Mouse (Mus musculus) heart, embryonic 10.5 days (tissue): ENCODE results near the gene Scfd2. TPM values are rescaled to one million over a fixed set of nuclear protein-coding genes. Genes with fewer than 3 reads are reported as not detected.
A peak's percentile ranks its signal among the peaks of the same experiment; 100 is the strongest.

ENCODE experiments used
- DNase-seq: peaks from one replicate; pipeline ENCODE4 v3.0.0-alpha.2; 2017; ENCODE audit warnings: low spot score
- H3K27ac ChIP-seq: fragments of 300-500 bp; sonication (generic); 2 replicates; pipeline ENCODE4 v1.5.1; 2016; ENCODE audit warnings: mild to moderate bottlenecking
- H3K27me3 ChIP-seq: fragments of 300-500 bp; sonication (generic); 2 replicates; pipeline ENCODE4 v1.6.1; 2016; ENCODE audit warnings: mild to moderate bottlenecking; ENCODE audit not compliant: poor library complexity, insufficient read depth, severe bottlenecking
- H3K36me3 ChIP-seq: fragments of 300-500 bp; sonication (generic); 2 replicates; pipeline ENCODE4 v1.6.1; 2016; ENCODE audit warnings: mild to moderate bottlenecking, moderate library complexity
- H3K4me1 ChIP-seq: fragments of 300-500 bp; sonication (generic); 2 replicates; pipeline ENCODE4 v1.6.1; 2016; ENCODE audit warnings: mild to moderate bottlenecking
- H3K4me3 ChIP-seq: fragments of 300-500 bp; sonication (generic); 2 replicates; pipeline ENCODE4 v1.5.1; 2016; ENCODE audit warnings: mild to moderate bottlenecking, moderate library complexity
- H3K9me3 ChIP-seq: fragments of 300-500 bp; sonication (generic); 2 replicates; pipeline ENCODE4 v1.6.1; 2016; ENCODE audit warnings: mild to moderate bottlenecking, moderate library complexity
- WGBS: fragments of 180-500 bp; shearing (Covaris S2); methylation state at CpG from one replicate; pipeline ENCODE4 v1.1.7; 2016; 5-methylcytosine and 5-hydroxymethylcytosine counted together
- polyA plus RNA-seq: library from polyadenylated mRNA; unstranded; fragments of >200 nt; fragmentation: Nextera tagmentation; extraction: Ambion mirVana; gene quantifications from 2 replicates; pipeline ENCODE4 v1.2.1, GENCODE M21; 2016

Scfd2 gene
- polyA plus RNA-seq, 1 experiment from 2014 or later = 17.3 TPM

GRCm38 (mm10) chr5:74194841-74195613, 336.5 kb downstream of the Scfd2 start, which contains the start of gene Rasl11b:
TSS of gene Rasl11b (plus strand) at chr5:74195286.
- DNase-seq = peak; percentile 96
- under 1% methylated on average over 80 of the region's 82 CpGs for WGBS
- Histone ChIP-seq H3K36me3 (peaks cover 32% of the 10 kb centered on the region), H3K27ac (peak within 1 kb of the TSS; percentile 97), H3K9me3 (no peaks in the 10 kb centered on the region), H3K27me3 (0 out of 2 replicates have a peak, but pooled peaks cover 5% of the 10 kb centered on the region), H3K4me3 (peak within 1 kb of the TSS; percentile 96), H3K4me1 (peaks cover 65% of the 10 kb centered on the region)

- no peak for DNase-seq
- Histone ChIP-seq H3K4me1 (peaks cover 65% of the 10 kb centered on the region), H3K36me3 (peaks cover 24% of the 10 kb centered on the region), H3K4me3 (peak overlapping the region; percentile 96), H3K27ac (peak overlapping the region; percentile 97), H3K9me3 (no peaks in the 10 kb centered on the region), H3K27me3 (0 out of 2 replicates have a peak, but pooled peaks cover 5% of the 10 kb centered on the region)
- WGBS = 28% methylated on average over 16 of the region's 16 CpGs
Observed at GRCm38 (mm10) chr5:74194027-74194840, 337.3 kb downstream of the Scfd2 start.

GRCm38 (mm10) chr5:74193626-74194025, 337.9 kb downstream of the Scfd2 start:
- Histone ChIP-seq H3K4me3 (no peak overlapping the region), H3K4me1 (peaks cover 65% of the 10 kb centered on the region), H3K27me3 (0 out of 2 replicates have a peak, but pooled peaks cover 5% of the 10 kb centered on the region), H3K36me3 (peaks cover 18% of the 10 kb centered on the region), H3K9me3 (no peaks in the 10 kb centered on the region), H3K27ac (peak overlapping the region; percentile 97)
- no peak for DNase-seq
- WGBS = 54% methylated on average over 7 of the region's 7 CpGs

- Histone ChIP-seq H3K36me3 (peaks cover 12% of the 10 kb centered on the region), H3K27me3 (0 out of 2 replicates have a peak, but pooled peaks cover 5% of the 10 kb centered on the region), H3K4me3 (no peak overlapping the region), H3K4me1 (peaks cover 65% of the 10 kb centered on the region), H3K9me3 (no peaks in the 10 kb centered on the region), H3K27ac (0 out of 2 replicates have a peak overlapping the region, but pooled peaks have one; percentile 97)
- 47% methylated on average over 2 of the region's 2 CpGs for WGBS
- DNase-seq = no peak
Observed at GRCm38 (mm10) chr5:74193008-74193407, 338.6 kb downstream of the Scfd2 start.

- 78% methylated on average over 5 of the region's 5 CpGs for WGBS
- peaks cover 56% of the 10 kb centered on the region for H3K4me1 ChIP-seq
- 0 out of 2 replicates have a peak, but pooled peaks cover 5% of the 10 kb centered on the region for H3K27me3 ChIP-seq
- no peaks in the 10 kb centered on the region for H3K9me3 ChIP-seq
- no peaks in the 10 kb centered on the region for H3K36me3 ChIP-seq
- DNase-seq = no peak
- H3K27ac ChIP-seq = peak overlapping the region; percentile 52; the same call in 1 of the 2 replicates
- H3K4me3 ChIP-seq = no peak overlapping the region
Observed at GRCm38 (mm10) chr5:74190911-74191310, 340.6 kb downstream of the Scfd2 start.

- peak overlapping the region; percentile 57 for H3K27ac ChIP-seq
- 0 out of 2 replicates have a peak, but pooled peaks cover 5% of the 10 kb centered on the region for H3K27me3 ChIP-seq
- 49% methylated on average over 9 of the region's 9 CpGs for WGBS
- no peak for DNase-seq
- H3K4me1 ChIP-seq = peaks cover 63% of the 10 kb centered on the region
- H3K9me3 ChIP-seq = no peaks in the 10 kb centered on the region
- H3K36me3 ChIP-seq = no peaks in the 10 kb centered on the region
- H3K4me3 ChIP-seq = no peak overlapping the region
Observed at GRCm38 (mm10) chr5:74190161-74190491, 341.4 kb downstream of the Scfd2 start.

- H3K4me3 ChIP-seq = no peak overlapping the region
- H3K4me1 ChIP-seq = peaks cover 63% of the 10 kb centered on the region
- DNase-seq = no peak
- 68% methylated on average over 9 of the region's 9 CpGs for WGBS
- peak overlapping the region; percentile 57 for H3K27ac ChIP-seq
- H3K27me3 ChIP-seq = 0 out of 2 replicates have a peak, but pooled peaks cover 5% of the 10 kb centered on the region
- H3K9me3 ChIP-seq = no peaks in the 10 kb centered on the region
- no peaks in the 10 kb centered on the region for H3K36me3 ChIP-seq
Observed at GRCm38 (mm10) chr5:74189484-74190160, 341.9 kb downstream of the Scfd2 start.

GRCm38 (mm10) chr5:74188886-74189285, 342.7 kb downstream of the Scfd2 start:
- Histone ChIP-seq H3K4me3 (no peak overlapping the region), H3K36me3 (no peaks in the 10 kb centered on the region), H3K4me1 (peaks cover 63% of the 10 kb centered on the region), H3K9me3 (no peaks in the 10 kb centered on the region), H3K27me3 (0 out of 2 replicates have a peak, but pooled peaks cover 5% of the 10 kb centered on the region), H3K27ac (no peak overlapping the region)
- DNase-seq = no peak
- WGBS = 79% methylated on average over 8 of the region's 8 CpGs

- H3K36me3 ChIP-seq = no peaks in the 10 kb centered on the region
- H3K9me3 ChIP-seq = no peaks in the 10 kb centered on the region
- H3K27me3 ChIP-seq = 0 out of 2 replicates have a peak, but pooled peaks cover 5% of the 10 kb centered on the region
- whole genome bisulfite sequencing = 68% methylated on average over 12 of the region's 12 CpGs
- DNase-seq = no peak
- H3K4me1 ChIP-seq = peaks cover 65% of the 10 kb centered on the region
- H3K4me3 ChIP-seq = no peak overlapping the region
- no peak overlapping the region; the same call in 1 of the 2 replicates for H3K27ac ChIP-seq
Observed at GRCm38 (mm10) chr5:74188076-74188475, 343.5 kb downstream of the Scfd2 start.

- 48% methylated on average over 9 of the region's 9 CpGs for WGBS
- Histone ChIP-seq H3K27me3 (no peaks in the 10 kb centered on the region), H3K4me3 (no peak overlapping the region), H3K36me3 (no peaks in the 10 kb centered on the region), H3K9me3 (no peaks in the 10 kb centered on the region), H3K27ac (peak overlapping the region; percentile 72), H3K4me1 (peaks cover 52% of the 10 kb centered on the region)
- DNase-seq = no peak
Observed at GRCm38 (mm10) chr5:74184607-74185006, 347.0 kb downstream of the Scfd2 start.

GRCm38 (mm10) chr5:74183118-74183517, 348.4 kb downstream of the Scfd2 start:
- H3K4me1 ChIP-seq = peaks cover 39% of the 10 kb centered on the region
- peak overlapping the region; percentile 19 for H3K27ac ChIP-seq
- no peaks in the 10 kb centered on the region for H3K9me3 ChIP-seq
- no peak overlapping the region for H3K4me3 ChIP-seq
- WGBS = 40% methylated on average over 10 of the region's 10 CpGs
- no peaks in the 10 kb centered on the region for H3K27me3 ChIP-seq
- no peak for DNase-seq
- H3K36me3 ChIP-seq = no peaks in the 10 kb centered on the region

- Histone ChIP-seq H3K4me1 (peaks cover 49% of the 10 kb centered on the region), H3K4me3 (no peak overlapping the region), H3K27me3 (no peaks in the 10 kb centered on the region), H3K27ac (no peak overlapping the region), H3K9me3 (no peaks in the 10 kb centered on the region), H3K36me3 (no peaks in the 10 kb centered on the region)
- WGBS = 49% methylated on average over 10 of the region's 10 CpGs
- DNase-seq = no peak
Observed at GRCm38 (mm10) chr5:74180216-74180615, 351.3 kb downstream of the Scfd2 start.
